Mouse (Mus musculus) heart, postnatal 0 days (tissue): ENCODE data around the gene Fank1.

Experiments used
- CTCF ChIP-seq: IDR thresholded peaks from 2 replicates; pipeline ENCODE4 v1.5.1; 2016; ENCODE audit warnings: antibody characterized with exemption, control low read depth, low read depth
- EP300 ChIP-seq: IDR thresholded peaks from 2 replicates; pipeline ENCODE4 v1.6.1; 2016; ENCODE audit warnings: antibody characterized with exemption, low read depth

DNA sequence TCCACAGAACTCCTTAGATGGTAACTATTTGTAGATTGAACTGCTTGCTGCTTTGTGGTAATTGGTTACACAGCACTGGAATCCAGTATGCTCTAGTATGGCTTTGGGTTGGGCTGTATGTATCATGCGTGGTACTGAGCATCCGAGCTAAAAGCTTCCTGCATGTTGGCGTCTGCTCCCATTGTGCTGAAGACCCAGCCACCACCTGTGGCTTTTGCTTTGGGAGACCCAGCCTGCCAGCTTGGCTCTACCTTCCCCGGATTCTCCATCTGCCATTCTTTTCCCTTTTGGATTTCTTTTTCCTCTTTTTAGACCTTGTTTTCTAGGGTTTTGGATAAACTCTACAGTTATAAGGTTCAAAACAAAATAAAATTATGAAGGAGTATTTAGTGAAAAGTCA, 13.5 kb downstream of the Fank1 start:
- TF ChIP-seq CTCF (no peak), EP300 (no peak)
